Mouse (Mus musculus): ENCODE results near the gene Ttyh1. TPM values are rescaled to one million over a fixed set of nuclear protein-coding genes. Genes with fewer than 3 reads are reported as not detected.
A peak's percentile ranks its signal among the peaks of the same experiment; 100 is the strongest.

The Ttyh1 gene
- polyA plus RNA-seq, 1 experiment from 2014 or later: 0.06 TPM

DNA sequence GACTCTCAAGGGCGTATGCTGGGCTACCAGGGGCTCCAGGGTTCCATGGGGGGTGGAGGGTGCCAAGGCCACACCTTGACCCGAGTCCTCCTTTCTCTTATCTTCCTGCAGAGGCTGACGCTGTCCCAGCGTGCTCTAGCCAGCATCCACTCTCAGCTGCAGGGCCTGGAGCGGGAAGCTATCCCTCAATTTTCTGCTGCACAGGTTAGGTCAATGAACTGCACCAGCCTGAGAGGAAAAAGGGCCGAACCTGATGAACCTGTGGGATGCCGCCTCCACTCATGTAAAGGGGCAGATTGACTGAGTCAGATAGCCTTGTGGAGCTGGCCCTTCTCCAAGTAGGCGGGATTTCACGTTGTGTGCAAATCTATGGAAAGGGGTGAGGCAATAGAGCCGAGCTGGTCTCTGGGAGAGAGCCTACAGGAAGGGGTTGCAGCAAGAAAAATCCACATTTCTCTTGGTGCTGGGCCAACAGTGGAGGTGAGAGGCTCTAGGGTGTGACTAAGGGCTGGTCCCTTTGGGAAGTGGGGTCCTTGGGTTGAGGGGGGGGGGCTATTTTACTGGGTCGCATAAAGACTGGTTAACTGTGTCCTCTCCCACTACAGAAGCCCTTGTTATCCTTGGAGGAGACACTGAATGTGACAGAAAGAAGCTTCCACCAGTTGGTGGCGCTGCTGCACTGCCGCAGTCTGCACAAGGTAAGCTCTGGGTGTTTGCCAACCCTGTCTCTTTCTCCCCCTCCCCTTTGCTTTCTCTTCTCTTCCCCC is 11.7 kb downstream of the Ttyh1 start:
- WGBS (ENCODE audit: missing documents): 53% methylated on average over 13 of the region's 13 CpGs
- Histone ChIP-seq H3K36me3 (ENCODE audit: inconsistent target) (no peaks in the 10 kb centered on the region), H3K4me3 (ENCODE audit: inconsistent target) (no peak overlapping the region), H3K27ac (no peak overlapping the region), H3K79me2 (ENCODE audit: inconsistent target) (peaks cover 12% of the 10 kb centered on the region; the same call in 1 of the 2 replicates)

DNA sequence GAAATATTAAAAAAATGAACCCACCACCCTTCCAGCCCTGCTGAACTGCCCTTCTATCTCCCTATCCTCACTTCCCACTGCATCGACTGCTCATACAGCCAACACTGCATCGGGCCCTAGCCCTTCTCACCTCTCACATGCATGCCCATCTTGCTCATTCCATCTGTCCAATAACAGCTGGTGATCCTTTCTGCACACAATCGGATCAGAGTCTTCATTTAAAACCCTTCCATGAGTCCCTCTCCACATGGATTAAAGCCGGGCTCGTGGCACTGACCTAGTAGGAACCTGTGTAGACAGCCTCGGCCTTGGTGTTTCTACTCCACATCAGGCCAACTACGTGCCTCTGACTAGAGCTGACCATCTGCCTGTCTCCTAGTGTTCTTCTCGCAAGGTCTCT is 12.8 kb downstream of the Ttyh1 start:
- no peak overlapping the region for H3K4me3 ChIP-seq (ENCODE audit: inconsistent target)
- H3K36me3 ChIP-seq (ENCODE audit: inconsistent target): no peaks in the 10 kb centered on the region
- WGBS (ENCODE audit: missing documents): 95% methylated on average over 7 of the region's 8 CpGs
- H3K27ac ChIP-seq: no peak overlapping the region
- peaks cover 18% of the 10 kb centered on the region; the same call in 1 of the 2 replicates for H3K79me2 ChIP-seq (ENCODE audit: inconsistent target)

DNA sequence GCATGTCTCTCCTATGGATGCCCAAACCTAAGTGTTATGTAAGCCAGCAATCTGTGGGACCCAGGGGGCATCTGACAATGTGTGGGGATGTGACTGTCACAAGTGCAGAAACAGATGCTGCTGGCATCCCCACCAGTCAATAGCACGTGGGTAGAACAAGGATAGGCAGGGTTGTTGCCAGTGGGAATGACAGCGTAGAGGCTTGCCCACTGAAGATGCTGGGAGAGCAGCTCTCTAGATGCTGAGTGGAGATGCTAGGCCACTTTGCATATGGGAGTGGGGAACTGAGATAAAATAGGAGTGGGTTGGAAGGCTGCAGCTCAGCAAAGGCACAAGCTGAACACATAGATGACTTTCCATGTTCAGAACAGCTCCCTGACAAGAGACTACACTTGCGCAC is 13.4 kb downstream of the Ttyh1 start:
- Histone ChIP-seq H3K36me3 (ENCODE audit: inconsistent target) (no peaks in the 10 kb centered on the region), H3K4me3 (ENCODE audit: inconsistent target) (no peak overlapping the region), H3K27ac (no peak overlapping the region), H3K79me2 (ENCODE audit: inconsistent target) (peaks cover 21% of the 10 kb centered on the region)
- WGBS (ENCODE audit: missing documents): 94% methylated on average over 3 of the region's 3 CpGs

DNA sequence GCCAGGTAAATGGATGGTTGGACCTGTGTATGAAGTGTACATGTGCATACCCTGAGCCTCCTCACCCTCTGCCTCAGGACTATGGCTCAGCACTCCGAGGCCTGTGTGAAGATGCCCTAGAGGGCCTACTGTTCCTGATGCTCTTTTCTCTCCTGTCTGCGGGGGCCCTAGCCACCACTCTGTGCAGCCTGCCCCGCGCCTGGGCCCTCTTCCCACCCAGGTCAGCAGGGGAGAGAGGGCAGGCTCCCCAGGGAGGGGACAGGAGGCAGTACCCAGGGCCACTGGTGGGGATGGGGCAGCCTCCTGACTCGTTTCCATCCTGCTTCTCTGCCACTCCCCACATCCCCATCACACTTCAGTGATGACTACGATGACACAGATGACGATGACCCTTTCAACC is 13.8 kb downstream of the Ttyh1 start:
- Histone ChIP-seq H3K79me2 (ENCODE audit: inconsistent target) (peaks cover 25% of the 10 kb centered on the region), H3K4me3 (ENCODE audit: inconsistent target) (no peak overlapping the region), H3K36me3 (ENCODE audit: inconsistent target) (no peaks in the 10 kb centered on the region), H3K27ac (no peak overlapping the region)
- 88% methylated on average over 7 of the region's 7 CpGs for WGBS (ENCODE audit: missing documents)

DNA sequence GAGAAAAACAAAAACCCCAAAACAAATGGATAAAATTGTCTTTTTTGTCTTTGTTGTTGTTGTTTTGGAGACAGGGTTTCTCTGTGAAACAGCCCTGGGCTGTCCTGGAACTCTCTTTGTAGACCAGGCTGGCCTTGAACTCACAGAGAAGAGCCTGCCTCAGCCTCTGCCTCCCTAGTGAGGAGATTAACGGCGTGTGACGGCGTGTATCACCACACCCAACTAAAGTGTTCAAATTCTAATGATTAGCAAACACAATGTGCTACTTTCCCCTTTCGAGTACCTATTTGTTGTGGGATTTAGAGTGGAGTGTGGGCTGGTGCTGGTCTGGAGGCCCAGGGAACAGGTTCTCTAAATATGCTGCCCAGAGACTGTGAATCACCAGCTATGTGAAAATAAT is 15.7 kb downstream of the Ttyh1 start:
- Histone ChIP-seq H3K36me3 (ENCODE audit: inconsistent target) (peaks cover 15% of the 10 kb centered on the region), H3K4me3 (ENCODE audit: inconsistent target) (no peak overlapping the region), H3K27ac (no peak overlapping the region), H3K79me2 (ENCODE audit: inconsistent target) (peaks cover 44% of the 10 kb centered on the region)
- 98% methylated on average over 5 of the region's 5 CpGs for WGBS (ENCODE audit: missing documents)

DNA sequence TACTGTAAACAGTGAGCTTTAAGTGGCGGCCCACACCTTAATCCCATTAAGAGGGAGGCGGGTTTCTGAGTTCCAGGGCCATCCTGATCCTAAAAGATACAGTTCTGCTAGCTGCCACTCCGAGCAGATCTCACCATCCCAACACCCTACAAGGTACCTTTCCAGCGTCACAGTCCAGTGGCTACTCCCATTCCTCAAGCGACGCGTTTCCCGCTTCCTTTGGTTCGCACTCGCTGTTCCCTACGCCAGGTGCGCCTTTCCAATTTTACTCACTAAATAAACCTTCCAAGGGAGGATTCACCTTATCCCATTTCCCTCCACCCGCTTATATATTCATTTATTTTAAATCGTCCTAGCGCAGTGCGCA is 17.2 kb downstream of the Ttyh1 start:
- H3K79me2 ChIP-seq (ENCODE audit: inconsistent target): peaks cover 59% of the 10 kb centered on the region
- 2% methylated on average over 16 of the region's 16 CpGs for WGBS (ENCODE audit: missing documents)
- peaks cover 30% of the 10 kb centered on the region for H3K36me3 ChIP-seq (ENCODE audit: inconsistent target)

DNA sequence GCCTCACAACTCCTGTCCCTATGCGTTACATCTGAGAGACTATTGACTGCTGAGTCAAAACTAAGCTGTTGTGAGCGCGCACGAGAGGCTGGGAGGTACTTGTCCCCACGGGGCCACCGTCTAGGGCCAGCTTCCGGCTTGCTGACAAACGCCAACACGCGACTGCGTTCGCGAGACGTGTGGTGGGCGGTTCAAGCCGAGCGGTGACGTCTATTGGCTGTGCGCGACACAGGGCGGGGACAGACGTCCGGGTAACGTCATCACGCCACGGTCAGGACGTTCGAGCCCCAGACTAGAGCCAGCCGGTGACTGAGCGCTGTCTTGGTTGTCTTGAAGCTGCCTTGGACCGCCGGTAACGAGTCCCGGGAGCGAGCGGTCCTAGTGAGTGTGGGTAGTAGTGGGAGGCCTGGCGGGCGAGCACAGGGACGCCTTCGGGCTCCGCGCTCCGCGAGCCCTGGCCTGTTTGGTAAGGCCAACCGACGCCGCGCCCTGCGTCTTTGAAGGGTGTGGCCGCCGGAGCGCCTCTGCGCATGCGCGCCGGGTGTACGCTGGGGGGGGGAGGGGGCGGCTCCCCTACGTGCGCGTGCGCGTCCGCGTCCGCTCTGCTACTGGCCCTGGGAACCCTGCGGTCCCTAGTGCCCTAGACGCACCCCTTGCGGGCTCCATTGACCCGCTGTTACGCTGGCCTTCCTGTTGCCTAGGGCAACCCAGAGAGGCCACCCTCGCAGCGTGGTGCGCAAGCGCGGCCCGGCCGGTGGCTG is 17.7 kb downstream of the Ttyh1 start, which contains the start of gene Leng8:
Gene Leng8 (plus strand): TSS at position 269 of the 761 bp plus-strand sequence.
- H3K79me2 ChIP-seq (ENCODE audit: inconsistent target): peaks cover 64% of the 10 kb centered on the region
- peak within 1 kb of the TSS; percentile 60 for H3K27ac ChIP-seq
- under 1% methylated on average over 76 of the region's 78 CpGs for WGBS (ENCODE audit: missing documents)
- peaks cover 35% of the 10 kb centered on the region for H3K36me3 ChIP-seq (ENCODE audit: inconsistent target)
- peak within 1 kb of the TSS; percentile 84 for H3K4me3 ChIP-seq (ENCODE audit: inconsistent target)

More for the DNA sequence above, 17.2 kb downstream of the Ttyh1 start:
- Histone ChIP-seq H3K4me3 (ENCODE audit: inconsistent target) (peak overlapping the region; percentile 80), H3K27ac (peak overlapping the region; percentile 60)

DNA sequence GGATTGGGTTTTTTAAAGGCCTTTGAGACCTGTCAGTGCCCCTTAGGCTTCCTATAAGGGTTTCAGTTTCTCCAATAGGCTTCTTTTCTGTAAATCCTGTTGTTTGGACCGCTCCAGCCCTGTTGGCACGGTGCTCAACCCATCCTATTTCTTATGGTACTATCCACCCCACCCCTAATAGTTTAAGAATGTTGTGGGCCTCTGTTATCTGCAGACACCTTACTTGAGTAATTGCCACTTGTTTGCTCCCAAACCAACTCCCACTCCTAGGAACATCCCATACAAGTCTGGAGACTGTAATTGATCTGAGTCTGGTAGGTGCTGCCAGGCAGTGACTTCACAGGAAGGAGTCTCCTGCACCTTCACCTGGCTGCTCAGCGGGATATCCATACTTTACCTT is 18.5 kb downstream of the Ttyh1 start:
- Histone ChIP-seq H3K27ac (peak overlapping the region; percentile 22; the same call in 1 of the 2 replicates), H3K36me3 (ENCODE audit: inconsistent target) (peaks cover 43% of the 10 kb centered on the region), H3K4me3 (ENCODE audit: inconsistent target) (peak overlapping the region; percentile 84), H3K79me2 (ENCODE audit: inconsistent target) (peaks cover 71% of the 10 kb centered on the region)
- 68% methylated on average over 3 of the region's 3 CpGs for WGBS (ENCODE audit: missing documents)

DNA sequence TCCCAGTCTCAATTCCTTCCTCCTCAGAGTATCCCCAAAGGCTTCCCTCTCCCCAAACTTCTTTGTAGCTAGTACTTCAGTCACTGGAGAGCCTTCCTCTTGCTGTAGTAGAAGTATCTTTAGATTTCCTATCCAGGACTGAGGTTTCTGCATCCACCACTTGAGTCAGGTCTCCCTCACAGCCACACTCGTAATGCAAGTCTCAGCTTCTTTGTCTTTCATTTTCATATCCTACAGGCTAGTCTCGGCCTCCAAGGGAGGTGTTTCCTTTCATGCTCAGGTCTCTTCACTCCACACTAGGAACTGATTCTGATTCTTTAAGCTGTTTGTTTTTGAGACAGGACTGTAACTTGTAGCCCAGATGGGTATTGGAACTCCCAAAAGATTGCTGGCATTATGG is 19.0 kb downstream of the Ttyh1 start:
- Histone ChIP-seq H3K79me2 (ENCODE audit: inconsistent target) (peaks cover 76% of the 10 kb centered on the region), H3K4me3 (ENCODE audit: inconsistent target) (peak overlapping the region; percentile 84; the same call in 1 of the 2 replicates), H3K36me3 (ENCODE audit: inconsistent target) (peaks cover 47% of the 10 kb centered on the region), H3K27ac (no peak overlapping the region)
- 78% methylated on average over 2 of the region's 2 CpGs for WGBS (ENCODE audit: missing documents)

DNA sequence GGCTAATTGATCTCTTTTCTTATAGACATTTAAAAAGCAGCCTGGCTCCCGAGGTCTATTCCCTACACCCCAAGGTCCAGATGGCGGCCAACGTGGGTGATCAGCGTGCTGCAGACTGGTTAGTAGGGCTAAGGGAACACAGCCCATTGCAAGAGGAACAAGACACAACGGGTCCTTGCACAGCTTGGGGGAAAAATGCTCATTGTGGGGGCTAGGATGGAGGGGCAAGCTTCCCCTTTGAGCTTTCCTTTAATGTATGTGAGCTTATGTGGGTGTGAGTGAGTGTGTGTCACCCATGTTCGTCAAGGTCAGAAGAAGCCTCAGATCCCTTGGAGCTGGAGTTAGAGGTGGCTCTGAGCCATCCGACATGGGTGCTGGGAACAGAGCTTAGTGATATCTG is 19.5 kb downstream of the Ttyh1 start:
- H3K27ac ChIP-seq: no peak overlapping the region
- H3K4me3 ChIP-seq (ENCODE audit: inconsistent target): no peak overlapping the region
- H3K36me3 ChIP-seq (ENCODE audit: inconsistent target): peaks cover 51% of the 10 kb centered on the region
- WGBS (ENCODE audit: missing documents): 94% methylated on average over 7 of the region's 7 CpGs
- H3K79me2 ChIP-seq (ENCODE audit: inconsistent target): peaks cover 77% of the 10 kb centered on the region

DNA sequence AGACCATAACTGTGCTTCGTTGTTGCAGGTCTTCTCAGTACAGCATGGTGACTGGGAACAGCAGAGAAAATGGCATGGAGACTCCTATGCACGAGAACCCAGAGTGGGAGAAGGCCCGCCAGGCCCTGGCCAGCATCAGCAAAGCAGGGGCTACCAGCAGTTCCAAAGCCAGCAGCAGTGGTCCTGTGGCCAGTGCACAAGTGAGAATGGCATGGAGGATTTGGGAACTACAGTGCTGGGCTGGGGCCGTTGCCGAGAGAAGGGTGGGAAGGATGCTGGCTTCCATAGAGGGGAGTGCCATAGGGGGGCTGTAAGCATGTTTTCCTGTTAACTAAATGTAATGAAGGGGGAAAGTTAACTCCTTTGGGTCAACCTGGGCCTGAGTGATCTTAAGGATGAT is 20.2 kb downstream of the Ttyh1 start:
- peaks cover 58% of the 10 kb centered on the region for H3K36me3 ChIP-seq (ENCODE audit: inconsistent target)
- WGBS (ENCODE audit: missing documents): 95% methylated on average over 5 of the region's 5 CpGs
- H3K79me2 ChIP-seq (ENCODE audit: inconsistent target): peaks cover 77% of the 10 kb centered on the region
- H3K27ac ChIP-seq: no peak overlapping the region
- no peak overlapping the region for H3K4me3 ChIP-seq (ENCODE audit: inconsistent target)

DNA sequence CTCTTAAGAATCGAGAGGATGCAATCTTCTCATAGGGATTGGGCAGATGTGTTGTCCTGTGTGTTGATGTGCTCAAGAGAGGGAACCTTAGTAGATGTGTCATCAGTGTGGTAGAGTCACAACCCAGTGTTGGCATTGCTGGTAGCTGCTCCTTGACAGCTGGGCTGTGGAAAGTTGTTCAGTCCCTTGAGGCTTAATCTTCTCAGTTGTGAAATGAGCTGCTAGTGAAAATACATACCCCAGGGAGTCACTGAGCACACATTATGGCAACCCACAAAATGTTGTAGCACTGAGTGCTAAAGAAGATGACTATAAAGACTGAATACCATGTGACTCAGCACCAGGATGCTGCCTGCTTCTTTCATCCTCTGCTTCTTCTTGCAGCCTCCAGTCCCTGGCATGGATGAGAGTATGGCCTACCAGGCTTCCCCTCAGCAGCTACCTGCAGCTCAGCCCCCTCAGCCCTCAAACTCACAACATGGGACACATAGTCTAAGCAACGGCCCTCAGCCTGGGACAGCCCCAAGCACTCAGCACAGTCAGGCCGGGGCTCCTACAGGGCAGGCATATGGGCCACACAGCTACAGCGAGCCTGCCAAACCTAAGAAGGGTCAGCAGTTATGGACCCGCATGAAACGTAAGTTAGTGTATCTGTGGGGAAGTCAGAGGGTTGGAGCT is 22.6 kb downstream of the Ttyh1 start:
- Histone ChIP-seq H3K4me3 (ENCODE audit: inconsistent target) (no peak overlapping the region), H3K36me3 (ENCODE audit: inconsistent target) (peaks cover 70% of the 10 kb centered on the region), H3K79me2 (ENCODE audit: inconsistent target) (peaks cover 68% of the 10 kb centered on the region), H3K27ac (no peak overlapping the region)
- WGBS (ENCODE audit: missing documents): 91% methylated on average over 6 of the region's 6 CpGs

DNA sequence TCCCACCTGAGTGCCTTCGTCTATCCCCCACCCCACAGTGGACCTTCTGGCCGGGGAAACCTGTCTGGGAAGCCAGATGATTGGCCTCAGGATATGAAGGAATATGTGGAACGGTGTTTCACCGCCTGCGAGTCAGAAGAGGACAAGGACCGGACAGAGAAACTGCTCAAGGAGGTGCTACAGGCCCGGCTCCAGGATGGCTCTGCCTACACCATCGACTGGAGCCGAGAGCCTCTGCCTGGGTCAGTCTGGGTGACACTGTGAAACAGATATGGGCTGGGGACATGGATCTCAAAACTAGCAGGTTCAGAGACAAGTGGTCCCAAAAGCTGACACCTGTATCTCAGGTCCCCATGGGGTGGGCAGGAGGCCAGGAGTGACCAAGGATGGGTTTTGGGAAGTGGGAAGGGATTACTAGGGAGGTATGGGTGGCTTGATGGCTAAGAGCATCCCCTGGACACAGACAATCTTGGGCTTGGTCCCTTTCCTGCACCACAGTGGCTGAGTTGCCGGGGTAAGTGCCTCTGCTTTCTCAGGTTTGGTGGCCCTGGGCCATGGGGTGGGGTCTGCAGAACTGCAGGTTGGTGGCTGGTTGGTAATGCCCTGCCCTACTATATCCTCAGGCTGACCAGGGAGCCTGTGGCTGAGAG is 23.7 kb downstream of the Ttyh1 start:
- H3K4me3 ChIP-seq (ENCODE audit: inconsistent target): no peak overlapping the region
- peaks cover 72% of the 10 kb centered on the region for H3K79me2 ChIP-seq (ENCODE audit: inconsistent target)
- H3K27ac ChIP-seq: no peak overlapping the region
- H3K36me3 ChIP-seq (ENCODE audit: inconsistent target): peaks cover 70% of the 10 kb centered on the region
- WGBS (ENCODE audit: missing documents): 96% methylated on average over 9 of the region's 10 CpGs

DNA sequence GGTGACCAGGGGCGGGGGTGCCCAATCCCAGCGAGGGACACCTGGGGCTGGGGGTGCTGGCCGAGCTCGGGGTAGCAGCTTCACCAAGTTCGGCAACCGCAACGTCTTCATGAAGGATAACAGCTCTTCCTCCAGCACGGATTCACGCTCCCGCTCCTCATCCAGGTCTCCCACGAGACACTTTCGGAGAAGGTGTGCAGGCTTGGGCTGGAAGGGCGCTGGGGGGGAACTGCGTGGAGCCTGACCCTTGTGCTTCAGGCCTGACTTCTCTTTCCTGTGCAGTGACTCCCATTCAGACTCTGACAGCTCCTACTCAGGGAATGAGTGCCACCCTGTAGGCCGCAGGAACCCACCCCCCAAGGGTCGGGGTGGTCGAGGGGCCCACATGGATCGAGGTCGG is 24.3 kb downstream of the Ttyh1 start:
- H3K79me2 ChIP-seq (ENCODE audit: inconsistent target): peaks cover 72% of the 10 kb centered on the region

More for the DNA sequence above, 24.3 kb downstream of the Ttyh1 start:
- H3K4me3 ChIP-seq (ENCODE audit: inconsistent target): no peak overlapping the region
- H3K36me3 ChIP-seq (ENCODE audit: inconsistent target): peaks cover 69% of the 10 kb centered on the region
- no peak overlapping the region for H3K27ac ChIP-seq
- WGBS (ENCODE audit: missing documents): 95% methylated on average over 19 of the region's 19 CpGs

All from macrophage (primary cell).